Comparison of ENCODE assay signal across 23 mouse cellular contexts in genomic region chr12:109536536-109536935, GRCm38 (mm10).
DNase-seq lines count a peak whose midpoint lies in the region; ATAC-seq and TF ChIP-seq lines count a peak whose summit lies in the region.
"Had no signal": no experiment of that assay in that cellular context is flagged by ENCODE, and none has a peak within 500 bp of the region (broad histone marks: within the 10 kb centered on the region; RNA-seq: fewer than 3 reads in every experiment).

No protein-coding gene starts in this region.

- H3K9ac ChIP-seq in lung, embryonic 14.5 days, result no peak overlapping the region
- H3K9ac ChIP-seq in intestine, postnatal 0 days (ENCODE audit: low read depth, low read length), result no peak overlapping the region
- H3K9ac ChIP-seq in forebrain, postnatal 0 days, result no peak overlapping the region
- H3K9ac ChIP-seq: embryonic facial prominence, embryonic 12.5 days; hindbrain, embryonic 14.5 days; midbrain, embryonic 15.5 days; neural tube, embryonic 12.5 days had no signal

- DNase-seq in adrenal gland, adult 2 months, result peak; percentile 67
- DNase-seq in adrenal gland, postnatal 4 days (ENCODE audit: low spot score in 2 of 2), result no peak
- no peak for DNase-seq in lung, embryonic 14.5 days
- no peak for DNase-seq in lung, postnatal 4 days
- DNase-seq in forebrain, postnatal 0 days, result no peak
- DNase-seq in hindbrain, embryonic 10.5 days (ENCODE audit: low spot score), result no peak
- DNase-seq: cerebellum, adult 18-20 months; cerebellum, postnatal 25 days; gastrocnemius, postnatal 36 days; heart, adult 2 months; kidney, adult 9 months; kidney, postnatal 14 days; left cerebral cortex, postnatal 4 days; lung, adult 18-20 months; right cerebral cortex, postnatal 14 days; spleen, adult 18-20 months; thymus, postnatal 25 days had no signal

- TF ChIP-seq CTCF in lung, embryonic 14.5 days (IDR thresholded peaks at IDR 0.05; ENCODE audit: low read depth), result no peak
- TF ChIP-seq CTCF in intestine, postnatal 0 days (IDR thresholded peaks at IDR 0.05; ENCODE audit: low read depth), result no peak
- TF ChIP-seq CTCF in forebrain, postnatal 0 days (IDR thresholded peaks at IDR 0.05; ENCODE audit: low read depth), result no peak

- peaks cover 17% of the 10 kb centered on the region; the same call in 1 of the 2 replicates for H3K4me1 ChIP-seq in lung, embryonic 14.5 days (ENCODE audit: insufficient read depth)
- peaks cover 9% of the 10 kb centered on the region; the same call in 1 of the 2 replicates for H3K4me1 ChIP-seq in intestine, postnatal 0 days (replicated peaks; ENCODE audit: control insufficient read depth, insufficient read depth, low read length)
- no peaks in the 10 kb centered on the region for H3K4me1 ChIP-seq in forebrain, postnatal 0 days (ENCODE audit: insufficient read depth)
- peaks cover 24% of the 10 kb centered on the region for H3K4me1 ChIP-seq in hindbrain, embryonic 10.5 days (replicated peaks)
- H3K4me1 ChIP-seq: midbrain, embryonic 15.5 days; neural tube, embryonic 12.5 days had no signal

- no peak overlapping the region for H3K4me3 ChIP-seq in lung, embryonic 14.5 days (ENCODE audit: low read depth, low read length)
- H3K4me3 ChIP-seq in intestine, postnatal 0 days (ENCODE audit: low read depth, low read length), result no peak overlapping the region
- H3K4me3 ChIP-seq in forebrain, postnatal 0 days (ENCODE audit: low read depth, low read length), result no peak overlapping the region
- no peak overlapping the region for H3K4me3 ChIP-seq in hindbrain, embryonic 10.5 days
- H3K4me3 ChIP-seq: embryonic facial prominence, embryonic 12.5 days; heart, adult 2 months; midbrain, embryonic 15.5 days; neural tube, embryonic 12.5 days had no signal

- WGBS in lung, embryonic 14.5 days, result 75% methylated on average over 3 of the region's 3 CpGs
- WGBS in intestine, postnatal 0 days, result 38% methylated on average over 3 of the region's 3 CpGs
- 95% methylated on average over 3 of the region's 3 CpGs for WGBS in forebrain, postnatal 0 days
- 86% methylated on average over 3 of the region's 3 CpGs for WGBS in hindbrain, embryonic 10.5 days

- no peak for ATAC-seq in lung, embryonic 14.5 days (ENCODE audit: insufficient read depth)
- ATAC-seq in intestine, postnatal 0 days, result peak; percentile 35; the same call in 1 of the 2 replicates
- no peak for ATAC-seq in forebrain, postnatal 0 days
- ATAC-seq: inflammation-experienced regulatory T-cells, adult 6 months; midbrain, embryonic 15.5 days had no signal

- no peaks in the 10 kb centered on the region for H3K27me3 ChIP-seq in lung, embryonic 14.5 days (ENCODE audit: insufficient read depth, low read length)
- H3K27me3 ChIP-seq in intestine, postnatal 0 days (replicated peaks; ENCODE audit: control insufficient read depth, insufficient read depth, low read length), result no peaks in the 10 kb centered on the region
- H3K27me3 ChIP-seq in forebrain, postnatal 0 days (ENCODE audit: insufficient read depth, low read length), result no peaks in the 10 kb centered on the region
- H3K27me3 ChIP-seq in hindbrain, embryonic 10.5 days (ENCODE audit: insufficient read depth, poor library complexity, severe bottlenecking), result peaks cover 22% of the 10 kb centered on the region
- H3K27me3 ChIP-seq: embryonic facial prominence, embryonic 12.5 days; midbrain, embryonic 15.5 days; neural tube, embryonic 12.5 days had no signal

- H3K27ac ChIP-seq in lung, embryonic 14.5 days (ENCODE audit: low read depth), result peak overlapping the region; percentile 6; the same call in 1 of the 2 replicates
- H3K27ac ChIP-seq in intestine, postnatal 0 days (ENCODE audit: low read depth, low read length), result peak overlapping the region; percentile 64
- no peak overlapping the region for H3K27ac ChIP-seq in forebrain, postnatal 0 days (ENCODE audit: low read depth, low read length)
- no peak overlapping the region for H3K27ac ChIP-seq in hindbrain, embryonic 10.5 days
- H3K27ac ChIP-seq: embryonic facial prominence, embryonic 12.5 days; heart, adult 2 months; hindbrain, embryonic 14.5 days; midbrain, embryonic 15.5 days; neural tube, embryonic 12.5 days had no signal

- H3K4me2 ChIP-seq in lung, embryonic 14.5 days, result no peak overlapping the region
- H3K4me2 ChIP-seq in intestine, postnatal 0 days (replicated peaks; ENCODE audit: low read depth), result no peak overlapping the region
- H3K4me2 ChIP-seq in forebrain, postnatal 0 days (ENCODE audit: low read depth), result no peak overlapping the region
- H3K4me2 ChIP-seq: embryonic facial prominence, embryonic 12.5 days; hindbrain, embryonic 14.5 days; midbrain, embryonic 15.5 days; neural tube, embryonic 12.5 days had no signal

- H3K36me3 ChIP-seq in lung, embryonic 14.5 days (ENCODE audit: insufficient read depth), result no peaks in the 10 kb centered on the region
- H3K36me3 ChIP-seq in intestine, postnatal 0 days (ENCODE audit: control insufficient read depth, insufficient read depth), result no peaks in the 10 kb centered on the region
- no peaks in the 10 kb centered on the region for H3K36me3 ChIP-seq in forebrain, postnatal 0 days (ENCODE audit: insufficient read depth)
- peaks cover 5% of the 10 kb centered on the region; the same call in 1 of the 2 replicates for H3K36me3 ChIP-seq in hindbrain, embryonic 10.5 days
- H3K36me3 ChIP-seq: midbrain, embryonic 15.5 days; neural tube, embryonic 12.5 days had no signal

- peaks cover 20% of the 10 kb centered on the region; the same call in 1 of the 2 replicates for H3K9me3 ChIP-seq in lung, embryonic 14.5 days (ENCODE audit: low read depth, low read length)
- H3K9me3 ChIP-seq in intestine, postnatal 0 days (ENCODE audit: control insufficient read depth), result peaks cover 4% of the 10 kb centered on the region; the same call in 1 of the 2 replicates
- H3K9me3 ChIP-seq in forebrain, postnatal 0 days (ENCODE audit: low read length), result 0 out of 2 replicates have a peak, but pooled peaks cover 10% of the 10 kb centered on the region
- H3K9me3 ChIP-seq in hindbrain, embryonic 10.5 days, result peaks cover 47% of the 10 kb centered on the region
- H3K9me3 ChIP-seq: midbrain, embryonic 15.5 days had no signal

Comparison
In these comparisons a context has a peak if more than half of its experiments do, and no peak if none do; other contexts are left out.
1. H3K27ac ChIP-seq: peak in lung, embryonic 14.5 days (single experiment) and intestine, postnatal 0 days (single experiment); none in forebrain, postnatal 0 days (single experiment) and hindbrain, embryonic 10.5 days (single experiment).